Mouse (Mus musculus): Measurements from ENCODE around the gene Dusp5. TPM values are rescaled to one million over a fixed set of nuclear protein-coding genes. Genes with fewer than 3 reads are reported as not detected.
"Not testable (repeated sequence)": the region's sequence is repeated elsewhere in the genome, so short reads cannot be mapped to it uniquely, and the experiment has no call there.

The Dusp5 gene
- polyA plus RNA-seq, 1 experiment from 2014 or later, result 11.1 TPM

GRCm38 (mm10) chr19:53571056-53571455 lies 42.1 kb downstream of the Dusp5 start:
- 70% methylated on average over 4 of the region's 4 CpGs for WGBS
- H3K36me3 ChIP-seq, result no peaks in the 10 kb centered on the region
- no peak overlapping the region for H3K27ac ChIP-seq
- H3K4me2 ChIP-seq, result no peak overlapping the region
- H3K9ac ChIP-seq, result no peak overlapping the region
- H3K9me3 ChIP-seq (replicated peaks), result no peaks in the 10 kb centered on the region
- H3K4me1 ChIP-seq, result peaks cover 4% of the 10 kb centered on the region; the same call in 1 of the 2 replicates
- no peak for ATAC-seq (replicated peaks; ENCODE audit: low FRiP score)
- H3K4me3 ChIP-seq (replicated peaks), result no peak overlapping the region
- no peaks in the 10 kb centered on the region for H3K27me3 ChIP-seq

- H3K36me3 ChIP-seq, result no peaks in the 10 kb centered on the region
- H3K27ac ChIP-seq, result no peak overlapping the region
- H3K9me3 ChIP-seq (replicated peaks), result no peaks in the 10 kb centered on the region
- peaks cover 7% of the 10 kb centered on the region for H3K4me1 ChIP-seq
- 78% methylated on average over 18 of the region's 18 CpGs for WGBS
- H3K4me2 ChIP-seq, result no peak overlapping the region
- ATAC-seq (replicated peaks; ENCODE audit: low FRiP score), result no peak
- H3K9ac ChIP-seq, result no peak overlapping the region
- no peaks in the 10 kb centered on the region for H3K27me3 ChIP-seq
- H3K4me3 ChIP-seq (replicated peaks), result no peak overlapping the region
Observed at GRCm38 (mm10) chr19:53571501-53572428, 42.9 kb downstream of the Dusp5 start.

GRCm38 (mm10) chr19:53572607-53573006 lies 43.7 kb downstream of the Dusp5 start:
- Histone ChIP-seq H3K27ac (no peak overlapping the region), H3K27me3 (no peaks in the 10 kb centered on the region), H3K4me1 (peaks cover 11% of the 10 kb centered on the region), H3K9me3 (replicated peaks) (no peaks in the 10 kb centered on the region), H3K4me2 (no peak overlapping the region), H3K36me3 (no peaks in the 10 kb centered on the region), H3K9ac (no peak overlapping the region), H3K4me3 (replicated peaks) (no peak overlapping the region)
- WGBS, result 81% methylated on average over 12 of the region's 12 CpGs
- ATAC-seq (replicated peaks; ENCODE audit: low FRiP score), result no peak

DNA sequence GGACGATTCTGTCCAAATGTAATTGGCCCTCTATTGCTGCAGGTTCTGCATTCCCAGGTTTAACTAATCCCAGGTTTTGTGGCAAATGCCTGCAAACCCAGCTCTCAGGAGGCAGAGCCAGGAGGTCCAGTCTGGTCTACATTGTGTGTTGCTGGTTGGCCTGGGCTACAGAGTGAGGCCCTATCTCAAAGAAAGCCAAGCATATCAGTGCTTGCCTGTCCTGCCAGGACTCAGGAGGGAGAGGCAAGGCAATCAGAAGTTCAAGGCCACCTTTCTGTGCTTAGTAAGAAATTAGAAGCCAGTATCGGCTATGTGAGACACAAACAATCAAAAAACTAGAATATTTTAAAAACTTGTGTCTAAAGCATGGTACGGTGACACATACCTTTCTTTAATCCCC lies 44.2 kb downstream of the Dusp5 start:
- no peak overlapping the region for H3K9ac ChIP-seq
- no peak overlapping the region for H3K27ac ChIP-seq
- no peaks in the 10 kb centered on the region for H3K27me3 ChIP-seq
- no peak overlapping the region for H3K4me3 ChIP-seq (replicated peaks)
- H3K4me1 ChIP-seq, result peaks cover 8% of the 10 kb centered on the region
- ATAC-seq (replicated peaks; ENCODE audit: low FRiP score), result no peak
- H3K4me2 ChIP-seq, result no peak overlapping the region
- H3K9me3 ChIP-seq (replicated peaks), result no peaks in the 10 kb centered on the region
- 90% methylated on average over 3 of the region's 3 CpGs for WGBS
- no peaks in the 10 kb centered on the region for H3K36me3 ChIP-seq

DNA sequence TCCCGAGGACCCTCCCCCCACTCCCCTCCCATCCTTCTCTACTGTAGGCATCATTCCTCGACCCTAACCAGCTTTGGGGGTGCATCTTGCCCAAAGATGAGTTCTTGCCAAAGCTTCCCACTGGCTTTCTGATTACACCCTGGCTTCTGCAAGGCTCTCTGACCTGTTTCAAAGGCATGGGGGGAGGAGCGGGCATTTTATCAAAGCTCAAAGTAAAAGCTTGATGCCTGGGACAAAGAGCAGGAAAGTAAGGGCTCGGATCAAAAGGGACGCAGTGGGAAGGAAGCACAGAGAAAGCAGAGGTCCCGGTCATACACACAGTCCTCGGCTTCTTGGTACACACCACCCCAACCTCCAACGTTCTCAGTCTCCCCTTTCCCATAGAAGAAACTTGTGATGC lies 45.2 kb downstream of the Dusp5 start:
- H3K4me2 ChIP-seq, result no peak overlapping the region
- ATAC-seq (replicated peaks; ENCODE audit: low FRiP score), result no peak
- peaks cover 8% of the 10 kb centered on the region for H3K4me1 ChIP-seq
- no peak overlapping the region for H3K27ac ChIP-seq
- no peaks in the 10 kb centered on the region for H3K36me3 ChIP-seq
- H3K9ac ChIP-seq, result no peak overlapping the region
- H3K9me3 ChIP-seq (replicated peaks), result no peaks in the 10 kb centered on the region
- H3K27me3 ChIP-seq, result no peaks in the 10 kb centered on the region
- WGBS, result 71% methylated on average over 8 of the region's 8 CpGs
- H3K4me3 ChIP-seq (replicated peaks), result no peak overlapping the region

DNA sequence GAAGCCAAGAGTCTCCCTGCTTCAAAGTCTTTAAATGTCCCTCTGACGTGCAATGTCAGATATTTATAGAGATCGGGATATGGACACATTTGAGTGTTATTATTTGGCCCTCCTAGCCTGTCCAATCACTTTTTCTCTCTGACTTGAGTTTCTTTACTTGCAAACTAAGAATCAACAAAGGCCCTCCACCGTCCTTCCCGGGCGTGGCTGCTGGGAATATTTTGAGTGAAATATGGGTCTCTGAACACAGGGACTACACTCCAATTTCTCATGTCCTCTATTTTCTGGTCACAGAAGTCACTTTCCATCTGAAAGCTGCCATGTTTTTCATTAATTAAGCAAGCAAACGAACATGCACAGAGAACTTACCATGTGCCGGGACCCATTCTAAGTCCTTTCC lies 45.6 kb downstream of the Dusp5 start:
- H3K27me3 ChIP-seq, result no peaks in the 10 kb centered on the region
- no peak for ATAC-seq (replicated peaks; ENCODE audit: low FRiP score)
- WGBS, result 84% methylated on average over 7 of the region's 7 CpGs
- no peaks in the 10 kb centered on the region for H3K36me3 ChIP-seq
- no peak overlapping the region for H3K27ac ChIP-seq
- peaks cover 8% of the 10 kb centered on the region for H3K4me1 ChIP-seq
- H3K4me3 ChIP-seq (replicated peaks), result no peak overlapping the region
- H3K9ac ChIP-seq, result no peak overlapping the region
- no peaks in the 10 kb centered on the region for H3K9me3 ChIP-seq (replicated peaks)
- no peak overlapping the region for H3K4me2 ChIP-seq

GRCm38 (mm10) chr19:53575296-53576010 lies 46.5 kb downstream of the Dusp5 start:
- no peaks in the 10 kb centered on the region for H3K36me3 ChIP-seq
- H3K27me3 ChIP-seq, result no peaks in the 10 kb centered on the region
- no peak overlapping the region for H3K9ac ChIP-seq
- ATAC-seq (replicated peaks; ENCODE audit: low FRiP score), result no peak
- H3K4me2 ChIP-seq, result no peak overlapping the region
- no peak overlapping the region for H3K27ac ChIP-seq
- 79% methylated on average over 4 of the region's 4 CpGs for WGBS
- no peak overlapping the region for H3K4me3 ChIP-seq (replicated peaks)
- peaks cover 8% of the 10 kb centered on the region for H3K4me1 ChIP-seq
- no peaks in the 10 kb centered on the region for H3K9me3 ChIP-seq (replicated peaks)

- Histone ChIP-seq H3K27ac (no peak overlapping the region), H3K36me3 (no peaks in the 10 kb centered on the region), H3K27me3 (no peaks in the 10 kb centered on the region), H3K9me3 (replicated peaks) (no peaks in the 10 kb centered on the region), H3K4me3 (replicated peaks) (no peak overlapping the region), H3K9ac (no peak overlapping the region), H3K4me2 (no peak overlapping the region), H3K4me1 (peaks cover 8% of the 10 kb centered on the region)
- no peak for ATAC-seq (replicated peaks; ENCODE audit: low FRiP score)
- whole genome bisulfite sequencing, result 82% methylated on average over 7 of the region's 7 CpGs
Observed at GRCm38 (mm10) chr19:53576061-53576460, 47.2 kb downstream of the Dusp5 start.

DNA sequence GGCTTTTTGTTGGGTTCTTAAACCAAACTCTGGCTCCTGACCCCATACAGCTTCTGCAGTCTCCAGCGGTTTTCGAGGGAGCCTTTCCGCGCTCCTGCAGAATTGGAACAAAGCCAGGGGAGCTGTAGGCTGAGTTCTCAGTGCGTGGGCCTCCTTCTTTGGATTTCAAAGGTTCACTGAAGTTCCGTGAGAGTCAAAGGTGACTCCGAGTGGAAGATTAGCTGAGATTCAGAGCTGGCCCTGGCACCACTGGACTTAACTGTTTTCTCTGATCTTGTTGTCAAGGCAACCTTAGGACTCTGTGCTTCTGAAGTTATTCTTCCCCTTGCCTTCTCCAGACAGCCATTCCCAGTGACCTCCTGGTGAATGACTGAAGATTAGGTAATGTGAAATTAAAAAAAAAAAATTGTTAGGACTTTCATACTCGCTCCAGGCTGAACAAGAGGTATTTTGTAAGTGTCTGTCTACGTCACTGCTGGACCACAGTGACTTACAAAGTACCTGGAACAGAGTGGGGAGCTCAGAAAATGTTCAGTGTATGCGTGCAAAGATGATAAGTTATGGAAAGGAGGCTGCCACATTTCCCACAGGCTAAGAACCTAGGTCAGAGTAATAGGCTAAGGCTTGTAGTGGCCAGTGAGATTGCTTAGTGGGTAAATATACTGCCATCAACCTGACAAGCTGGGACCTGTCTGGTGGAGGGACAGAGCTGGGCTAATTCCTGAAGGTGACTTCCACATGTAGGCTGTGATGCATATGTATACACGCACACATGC lies 48.3 kb downstream of the Dusp5 start:
- Histone ChIP-seq H3K9me3 (replicated peaks) (no peaks in the 10 kb centered on the region), H3K4me1 (peaks cover 8% of the 10 kb centered on the region), H3K27ac (no peak overlapping the region), H3K36me3 (no peaks in the 10 kb centered on the region), H3K4me3 (replicated peaks) (no peak overlapping the region), H3K9ac (no peak overlapping the region), H3K27me3 (no peaks in the 10 kb centered on the region), H3K4me2 (no peak overlapping the region)
- peak; percentile 33; the same call in 1 of the 2 replicates for ATAC-seq (replicated peaks; ENCODE audit: low FRiP score)
- 46% methylated on average over 11 of the region's 11 CpGs for WGBS

DNA sequence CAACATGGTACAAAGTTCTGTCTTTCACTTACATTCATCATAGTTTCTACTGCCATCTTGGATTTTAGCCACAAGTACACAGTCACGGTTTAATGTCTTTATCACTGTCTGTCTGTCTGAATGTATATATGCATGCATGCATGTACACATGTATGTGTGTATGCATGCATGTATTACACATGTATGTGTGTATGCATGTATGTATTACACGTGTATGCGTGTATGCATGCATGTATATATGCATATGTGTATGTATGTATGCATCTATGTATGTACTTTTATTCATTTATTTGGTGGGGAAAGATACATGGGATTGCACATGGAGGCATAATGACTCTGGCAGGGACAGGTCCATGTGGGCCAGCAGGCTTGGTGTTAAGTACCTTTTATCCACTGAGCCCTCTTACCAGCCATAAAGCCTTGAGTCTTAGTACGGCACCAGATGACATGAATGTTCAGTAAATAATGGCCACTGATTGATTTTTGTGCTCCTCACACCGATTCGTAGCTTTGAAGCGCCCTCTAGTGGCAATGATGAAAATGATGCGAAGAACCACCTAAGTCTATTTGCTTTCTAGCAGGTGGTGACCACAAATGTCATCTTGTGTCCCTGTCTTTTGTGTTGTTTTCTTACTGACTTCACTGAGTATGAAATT lies 49.8 kb downstream of the Dusp5 start:
- H3K4me3 ChIP-seq (replicated peaks), result no peak overlapping the region
- peaks cover 8% of the 10 kb centered on the region for H3K4me1 ChIP-seq
- H3K27ac ChIP-seq, result no peak overlapping the region
- H3K36me3 ChIP-seq, result no peaks in the 10 kb centered on the region
- 0 out of 2 replicates have a peak, but pooled peaks cover 1% of the 10 kb centered on the region for H3K9me3 ChIP-seq (replicated peaks)
- no peak overlapping the region for H3K4me2 ChIP-seq
- 12% methylated on average over 8 of the region's 8 CpGs for WGBS
- no peak overlapping the region for H3K9ac ChIP-seq
- 0 out of 2 replicates have a peak, but pooled peaks have one; percentile 29 for ATAC-seq (replicated peaks; ENCODE audit: low FRiP score)
- H3K27me3 ChIP-seq, result no peaks in the 10 kb centered on the region

- H3K9ac ChIP-seq; H3K27me3 ChIP-seq; H3K4me1 ChIP-seq; H3K4me3 ChIP-seq (replicated peaks); H3K36me3 ChIP-seq; ATAC-seq (replicated peaks; ENCODE audit: low FRiP score); H3K27ac ChIP-seq; H3K4me2 ChIP-seq: not testable (repeated sequence)
- peaks cover 17% of the 10 kb centered on the region for H3K9me3 ChIP-seq (replicated peaks)
- WGBS, result 93% methylated on average over 8 of the region's 8 CpGs
Observed at GRCm38 (mm10) chr19:53580271-53580670, 51.4 kb downstream of the Dusp5 start.
